Mouse (Mus musculus) liver, adult 2 months (tissue): ENCODE measurements at regions not wholly inside any gene's neighbourhood (a gene's known extent, or its start where the extent isn't known, plus 50 kb on each side); places are given as distances from the start of the nearest gene placed in this dataset.

Experiments
- CTCF ChIP-seq: fragments of 200-500 bp; IDR thresholded peaks from 2 replicates; pipeline ENCODE4 v1.5.1; 2011; ENCODE audit warnings: low read depth, low read length, control low read depth
- POLR2A ChIP-seq: fragments of 200-500 bp; IDR thresholded peaks from 2 replicates; pipeline ENCODE4 v1.6.1; 2011; ENCODE audit warnings: low read length, control low read depth; ENCODE audit not compliant: insufficient read depth; ENCODE audit errors: extremely low read depth

GRCm38 (mm10) chr1:177645897-177646535, 83.6 kb upstream of the 1700016C15Rik start:
- no peak for TF ChIP-seq CTCF
- no peak for TF ChIP-seq POLR2A
